Mouse (Mus musculus) heart, adult 2 months (tissue): Measurements from ENCODE around the gene Gabarap. TPM values are rescaled to one million over a fixed set of nuclear protein-coding genes. Genes with fewer than 3 reads are reported as not detected.

Experiments
- DNase-seq, 2 experiments: peaks; one replicate each; pipeline ENCODE4 v3.0.0; 2021
- H3K27ac ChIP-seq: fragments of 200-600 bp; 2 replicates; pipeline ENCODE4 v1.8.1; 2022
- H3K27me3 ChIP-seq: fragments of 200-500 bp; 2 replicates; pipeline ENCODE4 v1.6.1; 2012; ENCODE audit warnings: mild to moderate bottlenecking, low read length, inconsistent platforms, mixed read lengths; ENCODE audit not compliant: control insufficient read depth, insufficient read depth
- H3K36me3 ChIP-seq: fragments of 200-500 bp; 2 replicates; pipeline ENCODE4 v1.6.1; 2012; ENCODE audit warnings: low read length, inconsistent platforms; ENCODE audit not compliant: control insufficient read depth, insufficient read depth
- H3K4me1 ChIP-seq: fragments of 200-500 bp; 2 replicates; pipeline ENCODE4 v1.6.1; 2011; ENCODE audit warnings: low read length; ENCODE audit not compliant: control insufficient read depth, insufficient read depth
- H3K4me3 ChIP-seq: fragments of 200-600 bp; 2 replicates; pipeline ENCODE4 v1.8.1; 2022
- H3K79me2 ChIP-seq: fragments of 200-500 bp; replicated peaks from 2 replicates; pipeline ENCODE4 v1.6.1; 2012; ENCODE audit warnings: mild to moderate bottlenecking, inconsistent platforms, low read length, moderate library complexity, mixed read lengths; ENCODE audit not compliant: control insufficient read depth, insufficient read depth
- H3K9ac ChIP-seq: fragments of 200-500 bp; 2 replicates; pipeline ENCODE4 v1.6.1; 2012; ENCODE audit warnings: low read depth, mild to moderate bottlenecking, control low read depth, inconsistent platforms, low read length, mixed read lengths
- CTCF ChIP-seq: fragments of 200-600 bp; IDR thresholded peaks from 2 replicates; pipeline ENCODE4 v1.8.1; 2022; ENCODE audit warnings: antibody characterized with exemption, mild to moderate bottlenecking, moderate library complexity
- EP300 ChIP-seq: fragments of 200-500 bp; IDR thresholded peaks from 2 replicates; pipeline ENCODE4 v1.6.1; 2011; ENCODE audit warnings: low read depth, low read length, control low read depth; ENCODE audit not compliant: insufficient read depth
- POLR2A ChIP-seq: fragments of 200-500 bp; IDR thresholded peaks from 2 replicates; pipeline ENCODE4 v1.6.1; 2011; ENCODE audit warnings: mild to moderate bottlenecking, low read depth, low read length, control low read depth; ENCODE audit not compliant: insufficient read depth
- WGBS: fragments of 180-500 bp; shearing (Covaris S2); methylation state at CpG from one replicate; pipeline ENCODE4 v1.1.7; 2018; 5-methylcytosine and 5-hydroxymethylcytosine counted together
- intact Hi-C: fragments of 180-260 bp; cut with DNase I; formaldehyde crosslinking; loops from one replicate; pipeline ENCODE4 v1.15.1; 2025
- polyA plus RNA-seq: library from polyadenylated mRNA; depleted of rRNA; stranded (reverse); fragments of >200 nt; gene quantifications from 2 replicates; pipeline ENCODE4 v1.2.3, GENCODE M21; 2012
- total RNA-seq, 2 experiments: library from RNA; stranded (reverse); gene quantifications; 2 replicates each; pipeline ENCODE4 v1.2.3; 2021

Gene Gabarap
- total and polyA plus RNA-seq, 3 experiments = 284 to 469 (median 340) TPM

GRCm38 (mm10) chr11:70023481-70024150 lies 32.7 kb downstream of the Gabarap start:
- Histone ChIP-seq H3K4me1 (peaks cover 1% of the 10 kb centered on the region; the same call in 1 of the 2 replicates), H3K27ac (no peak overlapping the region), H3K9ac (no peak overlapping the region), H3K27me3 (0 out of 2 replicates have a peak, but pooled peaks cover 2% of the 10 kb centered on the region), H3K36me3 (no peaks in the 10 kb centered on the region), H3K4me3 (no peak overlapping the region), H3K79me2 (no peaks in the 10 kb centered on the region)
- intact Hi-C loops = no loop called here
- TF ChIP-seq CTCF = no peak
- TF ChIP-seq POLR2A = no peak
- TF ChIP-seq EP300 = no peak
- 17% methylated on average over 21 of the region's 29 CpGs for WGBS
- no peak for DNase-seq

DNA sequence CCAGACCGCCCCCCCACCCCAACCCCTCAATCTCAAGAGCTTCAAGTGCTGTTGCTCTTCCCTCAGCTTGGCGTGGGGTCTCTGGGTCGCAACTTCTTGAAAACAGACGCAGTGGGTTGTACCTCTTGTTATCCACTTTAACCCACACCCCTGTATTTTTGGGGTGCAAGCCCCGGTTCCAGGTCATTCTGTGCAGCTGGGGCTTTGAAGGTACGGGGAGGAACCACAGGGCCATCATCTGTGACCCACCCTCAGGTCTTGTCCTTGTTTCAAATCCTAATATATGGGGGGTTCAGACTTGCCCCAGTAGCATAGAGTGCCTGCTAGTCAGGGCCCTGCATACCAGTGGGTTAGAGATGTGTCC lies 33.2 kb downstream of the Gabarap start:
- no peaks in the 10 kb centered on the region for H3K79me2 ChIP-seq
- no peaks in the 10 kb centered on the region for H3K36me3 ChIP-seq
- H3K4me3 ChIP-seq = no peak overlapping the region
- no peak overlapping the region for H3K9ac ChIP-seq
- no peak for DNase-seq
- H3K27ac ChIP-seq = no peak overlapping the region
- peaks cover 1% of the 10 kb centered on the region; the same call in 1 of the 2 replicates for H3K4me1 ChIP-seq
- 37% methylated on average over 6 of the region's 6 CpGs for whole genome bisulfite sequencing
- 0 out of 2 replicates have a peak, but pooled peaks cover 2% of the 10 kb centered on the region for H3K27me3 ChIP-seq
- intact Hi-C loops = no loop called here
- TF ChIP-seq POLR2A (no peak), EP300 (no peak), CTCF (no peak)

GRCm38 (mm10) chr11:70026689-70027088 lies 35.7 kb downstream of the Gabarap start:
- Histone ChIP-seq H3K4me3 (peak overlapping the region; percentile 30; the same call in 1 of the 2 replicates), H3K27ac (peak overlapping the region; percentile 15; the same call in 1 of the 2 replicates), H3K36me3 (no peaks in the 10 kb centered on the region), H3K27me3 (0 out of 2 replicates have a peak, but pooled peaks cover 2% of the 10 kb centered on the region), H3K4me1 (peaks cover 2% of the 10 kb centered on the region), H3K9ac (peak overlapping the region; percentile 41), H3K79me2 (no peaks in the 10 kb centered on the region)
- 19% methylated on average over 19 of the region's 19 CpGs for WGBS
- intact Hi-C loops = no loop called here
- DNase-seq = peak; percentile 62 to 72
- TF ChIP-seq CTCF (no peak), EP300 (no peak), POLR2A (no peak)

DNA sequence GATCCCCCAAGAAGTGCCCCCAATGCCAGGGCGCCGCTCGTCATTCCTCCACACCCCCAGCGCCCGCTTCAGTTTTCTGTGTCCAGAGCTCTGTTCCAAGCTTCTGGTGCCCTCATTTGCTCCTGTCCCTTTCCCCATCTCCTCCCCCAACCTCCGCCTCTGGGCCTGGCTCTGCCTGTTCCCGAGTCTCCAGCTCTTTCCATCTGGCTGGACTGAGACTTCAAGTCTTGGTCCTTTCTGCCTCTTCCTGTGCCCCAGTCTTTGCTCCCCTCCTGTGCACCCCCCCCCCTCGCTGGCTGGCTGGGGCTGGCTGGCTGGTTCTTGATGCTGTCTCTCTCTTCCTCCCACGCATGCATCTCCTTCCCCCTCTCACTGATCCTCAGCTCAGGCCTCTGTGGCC lies 36.5 kb downstream of the Gabarap start:
- WGBS = 53% methylated on average over 9 of the region's 9 CpGs
- Histone ChIP-seq H3K27ac (peak overlapping the region; percentile 15), H3K79me2 (no peaks in the 10 kb centered on the region), H3K9ac (no peak overlapping the region; the same call in 1 of the 2 replicates), H3K36me3 (no peaks in the 10 kb centered on the region), H3K4me1 (peaks cover 2% of the 10 kb centered on the region), H3K27me3 (0 out of 2 replicates have a peak, but pooled peaks cover 2% of the 10 kb centered on the region), H3K4me3 (no peak overlapping the region)
- no peak for DNase-seq
- no peak for TF ChIP-seq EP300
- no peak for TF ChIP-seq POLR2A
- no peak for TF ChIP-seq CTCF
- intact Hi-C loops = no loop called here

DNA sequence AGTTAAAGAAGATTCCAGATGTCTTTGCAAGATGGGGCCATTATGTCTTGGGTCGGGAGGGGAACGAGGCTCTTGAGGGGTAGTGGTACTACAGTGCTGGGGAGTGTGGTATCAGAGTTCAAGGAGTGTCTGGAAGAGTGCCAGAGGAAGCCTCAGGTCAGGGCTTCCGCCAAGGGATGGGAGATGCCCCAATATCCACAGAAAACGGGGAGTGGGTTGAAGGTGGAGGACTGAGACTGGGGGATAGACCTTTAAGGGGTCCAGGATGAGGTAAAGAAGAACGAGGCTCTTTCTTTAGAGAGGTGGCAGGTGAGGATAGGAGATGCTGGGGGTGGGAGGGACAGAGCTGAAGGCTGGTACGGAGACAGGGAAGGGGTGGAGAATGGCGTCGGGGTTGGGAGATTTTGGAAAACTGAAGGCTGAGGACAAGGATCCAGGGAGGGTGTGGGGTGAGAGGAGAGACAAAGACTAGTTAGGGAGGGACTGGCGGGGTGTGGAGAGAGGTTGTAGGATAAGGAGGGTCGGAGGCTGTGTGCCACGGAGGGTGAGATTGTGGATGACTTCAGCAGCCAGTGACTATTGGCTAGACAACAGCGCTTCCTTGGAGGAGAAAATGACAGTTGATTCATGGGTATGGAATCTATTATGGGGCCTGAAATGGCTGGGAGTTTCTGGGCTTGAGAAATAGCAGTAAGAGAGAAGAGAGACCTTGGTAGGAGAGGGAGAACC lies 37.6 kb downstream of the Gabarap start:
- Histone ChIP-seq H3K9ac (no peak overlapping the region), H3K4me1 (peaks cover 2% of the 10 kb centered on the region), H3K4me3 (peak overlapping the region; percentile 13; the same call in 1 of the 2 replicates), H3K27ac (peak overlapping the region; percentile 59), H3K36me3 (no peaks in the 10 kb centered on the region), H3K79me2 (no peaks in the 10 kb centered on the region), H3K27me3 (0 out of 2 replicates have a peak, but pooled peaks cover 2% of the 10 kb centered on the region)
- 25% methylated on average over 12 of the region's 12 CpGs for WGBS
- DNase-seq = no peak
- TF ChIP-seq EP300 (no peak), CTCF (no peak), POLR2A (no peak)
- intact Hi-C loops = no loop called here
